Mouse (Mus musculus): ENCODE results near the gene Gm10053. TPM values are rescaled to one million over a fixed set of nuclear protein-coding genes. Genes with fewer than 3 reads are reported as not detected.
"Not testable (repeated sequence)": the region's sequence is repeated elsewhere in the genome, so short reads cannot be mapped to it uniquely, and the experiment has no call there.

Gm10053 gene
- 458 and 466 TPM in 2 replicates for polyA plus RNA-seq (2015; fragmentation: Nextera tagmentation; extraction: Ambion mirVana)

- not testable (repeated sequence) for ATAC-seq (replicated peaks; ENCODE audit: low FRiP score, low read depth); H3K4me3 ChIP-seq (replicated peaks; ENCODE audit: low read depth, low read length); H3K27ac ChIP-seq; DNase-seq (ENCODE audit: low spot score); H3K4me1 ChIP-seq (replicated peaks; ENCODE audit: insufficient read depth, low read length); H3K27me3 ChIP-seq (ENCODE audit: insufficient read depth, low read length); H3K9me3 ChIP-seq (replicated peaks; ENCODE audit: low read length); H3K9ac ChIP-seq (ENCODE audit: low read depth, low read length); H3K36me3 ChIP-seq (ENCODE audit: insufficient read depth, low read length); H3K4me2 ChIP-seq (ENCODE audit: low read length)
- WGBS, result 70% methylated on average over 23 of the region's 26 CpGs
Measured at GRCm38 (mm10) chr19:24875129-24875870, at the start of gene Gm10053. Gene Gm10053 (plus strand): TSS chr19:24875686.

GRCm38 (mm10) chr19:24842080-24842479, 33.4 kb upstream of the Gm10053 start:
- TF ChIP-seq CTCF (IDR thresholded peaks at IDR 0.05; ENCODE audit: low read depth), result no peak
- no peak overlapping the region for H3K9ac ChIP-seq (ENCODE audit: low read depth, low read length)
- 62% methylated on average over 3 of the region's 3 CpGs for WGBS
- no peaks in the 10 kb centered on the region for H3K36me3 ChIP-seq (ENCODE audit: insufficient read depth, low read length)
- ATAC-seq (replicated peaks; ENCODE audit: low FRiP score, low read depth) (peak; percentile 61; the same call in 1 of the 2 replicates), DNase-seq (ENCODE audit: low spot score) (peak; percentile 23)
- H3K27me3 ChIP-seq (ENCODE audit: insufficient read depth, low read length), result no peaks in the 10 kb centered on the region
- H3K27ac ChIP-seq, result no peak overlapping the region
- no peaks in the 10 kb centered on the region for H3K9me3 ChIP-seq (replicated peaks; ENCODE audit: low read length)
- no peak overlapping the region for H3K4me2 ChIP-seq (ENCODE audit: low read length)
- H3K4me3 ChIP-seq (replicated peaks; ENCODE audit: low read depth, low read length), result no peak overlapping the region
- peaks cover 5% of the 10 kb centered on the region; the same call in 1 of the 2 replicates for H3K4me1 ChIP-seq (replicated peaks; ENCODE audit: insufficient read depth, low read length)

- Histone ChIP-seq H3K4me3 (replicated peaks; ENCODE audit: low read depth, low read length) (no peak overlapping the region), H3K9me3 (replicated peaks; ENCODE audit: low read length) (no peaks in the 10 kb centered on the region), H3K4me1 (replicated peaks; ENCODE audit: insufficient read depth, low read length) (peaks cover 12% of the 10 kb centered on the region; the same call in 1 of the 2 replicates), H3K4me2 (ENCODE audit: low read length) (no peak overlapping the region), H3K27ac (no peak overlapping the region), H3K9ac (ENCODE audit: low read depth, low read length) (no peak overlapping the region), H3K27me3 (ENCODE audit: insufficient read depth, low read length) (no peaks in the 10 kb centered on the region), H3K36me3 (ENCODE audit: insufficient read depth, low read length) (no peaks in the 10 kb centered on the region)
- no peak for ATAC-seq (replicated peaks; ENCODE audit: low FRiP score, low read depth)
- peak; percentile 53 for DNase-seq (ENCODE audit: low spot score)
- no peak for TF ChIP-seq CTCF (IDR thresholded peaks at IDR 0.05; ENCODE audit: low read depth)
- WGBS, result 37% methylated on average over 7 of the region's 7 CpGs
Measured at GRCm38 (mm10) chr19:24845007-24845546, 30.4 kb upstream of the Gm10053 start.

GRCm38 (mm10) chr19:24848345-24848744, 27.1 kb upstream of the Gm10053 start:
- Histone ChIP-seq H3K27ac (no peak overlapping the region), H3K9ac (ENCODE audit: low read depth, low read length) (no peak overlapping the region), H3K4me1 (replicated peaks; ENCODE audit: insufficient read depth, low read length) (peaks cover 12% of the 10 kb centered on the region), H3K27me3 (ENCODE audit: insufficient read depth, low read length) (no peaks in the 10 kb centered on the region), H3K36me3 (ENCODE audit: insufficient read depth, low read length) (no peaks in the 10 kb centered on the region), H3K9me3 (replicated peaks; ENCODE audit: low read length) (no peaks in the 10 kb centered on the region), H3K4me2 (ENCODE audit: low read length) (no peak overlapping the region), H3K4me3 (replicated peaks; ENCODE audit: low read depth, low read length) (no peak overlapping the region)
- DNase-seq (ENCODE audit: low spot score), result peak; percentile 91
- whole genome bisulfite sequencing, result 14% methylated on average over 7 of the region's 7 CpGs
- no peak for TF ChIP-seq CTCF (IDR thresholded peaks at IDR 0.05; ENCODE audit: low read depth)
- ATAC-seq (replicated peaks; ENCODE audit: low FRiP score, low read depth), result no peak; the same call in 1 of the 2 replicates

- H3K27ac ChIP-seq, result no peak overlapping the region
Measured at GRCm38 (mm10) chr19:24848844-24849243, 26.6 kb upstream of the Gm10053 start.

GRCm38 (mm10) chr19:24851456-24852315, 23.8 kb upstream of the Gm10053 start:
- whole genome bisulfite sequencing, result 61% methylated on average over 21 of the region's 21 CpGs
- no peak for TF ChIP-seq CTCF (IDR thresholded peaks at IDR 0.05; ENCODE audit: low read depth)
- Histone ChIP-seq H3K4me2 (ENCODE audit: low read length) (peak overlapping the region; percentile 8; the same call in 1 of the 2 replicates), H3K9me3 (replicated peaks; ENCODE audit: low read length) (no peaks in the 10 kb centered on the region), H3K4me3 (replicated peaks; ENCODE audit: low read depth, low read length) (no peak overlapping the region), H3K4me1 (replicated peaks; ENCODE audit: insufficient read depth, low read length) (peaks cover 7% of the 10 kb centered on the region; the same call in 1 of the 2 replicates), H3K36me3 (ENCODE audit: insufficient read depth, low read length) (no peaks in the 10 kb centered on the region), H3K27me3 (ENCODE audit: insufficient read depth, low read length) (no peaks in the 10 kb centered on the region), H3K27ac (no peak overlapping the region), H3K9ac (ENCODE audit: low read depth, low read length) (no peak overlapping the region)
- ATAC-seq (replicated peaks; ENCODE audit: low FRiP score, low read depth) (no peak), DNase-seq (ENCODE audit: low spot score) (peak; percentile 43)

More at GRCm38 (mm10) chr19:24848844-24849243, 26.6 kb upstream of the Gm10053 start:
- DNase-seq (ENCODE audit: low spot score), result no peak
- H3K9ac ChIP-seq (ENCODE audit: low read depth, low read length), result no peak overlapping the region
- WGBS, result 56% methylated on average over 2 of the region's 2 CpGs
- no peaks in the 10 kb centered on the region for H3K27me3 ChIP-seq (ENCODE audit: insufficient read depth, low read length)
- no peaks in the 10 kb centered on the region for H3K9me3 ChIP-seq (replicated peaks; ENCODE audit: low read length)
- ATAC-seq (replicated peaks; ENCODE audit: low FRiP score, low read depth), result no peak
- H3K36me3 ChIP-seq (ENCODE audit: insufficient read depth, low read length), result no peaks in the 10 kb centered on the region
- no peak for TF ChIP-seq CTCF (IDR thresholded peaks at IDR 0.05; ENCODE audit: low read depth)
- H3K4me2 ChIP-seq (ENCODE audit: low read length), result no peak overlapping the region
- H3K4me3 ChIP-seq (replicated peaks; ENCODE audit: low read depth, low read length), result no peak overlapping the region
- H3K4me1 ChIP-seq (replicated peaks; ENCODE audit: insufficient read depth, low read length), result peaks cover 12% of the 10 kb centered on the region
